Mouse (Mus musculus): ENCODE data around the gene Ccdc183.

Gene Ccdc183

GRCm38 (mm10) chr2:25607761-25608622, 9.5 kb downstream of the Ccdc183 start, which contains the start of gene Rabl6:
TSS of gene Rabl6 (minus strand) at chr2:25608521.
- DNase-seq (ENCODE audit: low read depth, low spot score), result peak; percentile 87

GRCm38 (mm10) chr2:25602526-25602925, 15.0 kb downstream of the Ccdc183 start:
- no peak for DNase-seq (ENCODE audit: low read depth, low spot score)

- no peak for DNase-seq (ENCODE audit: low read depth, low spot score)
Observed at GRCm38 (mm10) chr2:25600037-25600436, 17.4 kb downstream of the Ccdc183 start.

- DNase-seq (ENCODE audit: low read depth, low spot score), result no peak
Observed at GRCm38 (mm10) chr2:25598749-25599148, 18.7 kb downstream of the Ccdc183 start.

- DNase-seq (ENCODE audit: low read depth, low spot score), result no peak
Observed at GRCm38 (mm10) chr2:25596765-25597510, 20.5 kb downstream of the Ccdc183 start.

GRCm38 (mm10) chr2:25591863-25592262, 25.6 kb downstream of the Ccdc183 start:
- DNase-seq (ENCODE audit: low read depth, low spot score), result peak; percentile 53

- DNase-seq (ENCODE audit: low read depth, low spot score), result no peak
Observed at GRCm38 (mm10) chr2:25588227-25588907, 29.1 kb downstream of the Ccdc183 start.

GRCm38 (mm10) chr2:25587290-25587689, 30.2 kb downstream of the Ccdc183 start:
- DNase-seq (ENCODE audit: low read depth, low spot score), result no peak

- no peak for DNase-seq (ENCODE audit: low read depth, low spot score)
Observed at GRCm38 (mm10) chr2:25585601-25586000, 31.9 kb downstream of the Ccdc183 start.

GRCm38 (mm10) chr2:25584856-25585255, 32.6 kb downstream of the Ccdc183 start:
- no peak for DNase-seq (ENCODE audit: low read depth, low spot score)

- no peak for DNase-seq (ENCODE audit: low read depth, low spot score)
Observed at GRCm38 (mm10) chr2:25584152-25584551, 33.3 kb downstream of the Ccdc183 start.

GRCm38 (mm10) chr2:25583571-25583970, 33.9 kb downstream of the Ccdc183 start:
- DNase-seq (ENCODE audit: low read depth, low spot score), result no peak

- DNase-seq (ENCODE audit: low read depth, low spot score), result no peak
Observed at GRCm38 (mm10) chr2:25583120-25583481, 34.4 kb downstream of the Ccdc183 start.

- peak; percentile 33 for DNase-seq (ENCODE audit: low read depth, low spot score)
Observed at GRCm38 (mm10) chr2:25582466-25583119, 34.9 kb downstream of the Ccdc183 start.

- no peak for DNase-seq (ENCODE audit: low read depth, low spot score)
Observed at GRCm38 (mm10) chr2:25581901-25582301, 35.6 kb downstream of the Ccdc183 start.

- peak; percentile 66 for DNase-seq (ENCODE audit: low read depth, low spot score)
Observed at GRCm38 (mm10) chr2:25581294-25581864, 36.1 kb downstream of the Ccdc183 start, which contains the start of gene Ajm1. TSS of gene Ajm1 (minus strand) at chr2:25581757.

GRCm38 (mm10) chr2:25580621-25581101, 36.8 kb downstream of the Ccdc183 start:
- no peak for DNase-seq (ENCODE audit: low read depth, low spot score)

GRCm38 (mm10) chr2:25579737-25580460, 37.6 kb downstream of the Ccdc183 start:
- DNase-seq (ENCODE audit: low read depth, low spot score), result peak; percentile 84

- DNase-seq (ENCODE audit: low read depth, low spot score), result peak; percentile 47
Observed at GRCm38 (mm10) chr2:25578796-25579736, 38.4 kb downstream of the Ccdc183 start.

Measured in R1 (cell line).